Mouse (Mus musculus) adrenal gland, adult 18-20 months (tissue): ENCODE results near the gene Fcf1. TPM values are rescaled to one million over a fixed set of nuclear protein-coding genes. Genes with fewer than 3 reads are reported as not detected.

Experiments used
- total RNA-seq, 2 experiments: library from RNA; stranded (reverse); gene quantifications; 1 replicate in 1 of 2; 2 replicates in 1 of 2; pipeline ENCODE4 v1.2.3; 2021

The Fcf1 gene
- total RNA-seq, 2 experiments from 2014 or later: 83.5 to 86.1 TPM

Other genes with a start within 250 kb of the Fcf1 start
- gene Npc2, start 197.7 kb upstream of the Fcf1 start, total RNA-seq: 100 to 1,000 TPM in 1 of 2 experiments, 10 to 100 TPM in 1; 83.8 to 128 TPM
- gene Isca2, start 197.6 kb upstream of the Fcf1 start, total RNA-seq: 10 to 100 TPM; 65.2 to 77.7 TPM
- 10 to 100 TPM in 1 of 2 experiments, 1 to 10 TPM in 1; 5.7 to 15.7 TPM for gene Ltbp2, start 94.4 kb upstream of the Fcf1 start, total RNA-seq
- 10 to 100 TPM; 32.0 to 33.0 TPM for gene Arel1, start within 50 bp of the Fcf1 start, total RNA-seq
- gene Ylpm1, start 25.4 kb downstream of the Fcf1 start, total RNA-seq: 10 to 100 TPM; 39.4 to 46.1 TPM
- gene Prox2, start 139.9 kb downstream of the Fcf1 start, total RNA-seq: 1 to 10 TPM; 2.5 to 4.1 TPM
- 100 to 1,000 TPM; 364 to 483 TPM for gene Dlst, start 139.9 kb downstream of the Fcf1 start, total RNA-seq
- 1 to 10 TPM in 1 of 2 experiments, under 1 TPM in 1; 0.80 to 1.3 TPM for gene Rps6kl1, start 180.4 kb downstream of the Fcf1 start, total RNA-seq
- gene Pgf, start 206.9 kb downstream of the Fcf1 start, total RNA-seq: 1 to 10 TPM in 1 of 2 experiments, under 1 TPM in 1; 0.30 to 1.4 TPM
- 10 to 100 TPM; 61.9 to 77.9 TPM for gene Eif2b2, start 248.6 kb downstream of the Fcf1 start, total RNA-seq